Mouse (Mus musculus): ENCODE measurements around the gene Dhodh.

DNA sequence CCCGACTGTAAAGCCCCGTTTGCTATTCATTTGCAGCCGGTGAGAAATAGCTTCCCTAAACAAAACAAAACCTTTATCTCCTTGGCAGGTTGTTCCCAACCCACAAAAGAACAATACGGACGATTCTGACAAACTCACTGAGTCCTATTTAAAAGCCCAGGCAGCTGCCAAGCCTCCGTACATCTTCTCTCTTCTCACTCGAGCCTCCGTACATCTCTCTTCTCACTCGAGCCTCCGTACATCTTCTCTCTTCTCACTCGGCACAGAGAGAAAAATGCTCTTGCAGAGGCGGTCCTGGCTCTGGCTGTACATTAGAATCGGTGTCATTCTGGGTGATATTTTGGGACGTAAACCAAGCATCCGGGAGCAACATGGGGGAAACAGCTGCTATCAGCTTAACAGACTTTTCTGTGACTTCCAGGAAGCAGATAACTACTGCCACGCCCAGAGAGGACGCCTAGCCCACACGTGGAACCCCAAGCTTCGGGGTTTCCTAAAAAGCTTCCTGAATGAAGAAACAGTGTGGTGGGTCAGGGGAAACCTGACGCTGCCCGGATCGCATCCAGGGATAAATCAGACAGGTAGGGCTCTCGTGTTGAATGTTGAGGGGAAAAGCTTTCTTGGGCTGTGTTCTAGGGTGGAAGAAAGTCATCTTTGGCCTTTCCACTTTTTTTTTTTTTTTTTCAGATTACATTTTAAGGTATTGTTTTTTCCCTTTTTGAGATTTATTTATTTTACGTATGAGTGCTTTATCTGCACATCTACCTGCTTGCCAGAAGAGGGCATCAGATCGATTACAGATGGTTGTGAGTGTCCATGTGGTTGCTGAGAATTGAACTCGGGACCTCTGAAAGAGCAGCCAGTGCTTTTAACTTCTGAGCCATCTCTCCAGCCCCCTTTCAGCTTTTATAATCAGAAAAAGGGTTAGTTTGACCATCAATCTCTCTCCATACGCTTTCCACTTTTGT lies 6.1 kb upstream of the Dhodh start, which contains the start of gene Pkd1l3:
- TF ChIP-seq CTCF (IDR thresholded peaks at IDR 0.05; ENCODE audit: extremely low read depth, insufficient read depth, insufficient read length, insufficient replicate concordance) = no peak
- no peak for TF ChIP-seq POLR2A (IDR thresholded peaks at IDR 0.05; ENCODE audit: low read depth, low read length)

All from spleen, adult 2 months (tissue).